7 mouse cellular contexts compared by ENCODE assay signal in genomic region chr19:8518933-8519332, GRCm38 (mm10).
A peak's percentile ranks its signal among the peaks of the same experiment; 100 is the strongest.
DNase-seq lines count a peak whose midpoint lies in the region; ATAC-seq lines count a peak whose summit lies in the region.
"Not testable (repeated sequence)": the region's sequence is repeated elsewhere in the genome, so short reads cannot be mapped to it uniquely, and the experiment has no call there.

No protein-coding gene starts in this region.

- not testable (repeated sequence) for H3K27me3 ChIP-seq in liver, embryonic 13.5 days

- H3K4me3 ChIP-seq in liver, embryonic 13.5 days (replicated peaks) = peak overlapping the region; percentile 65

- peak overlapping the region; percentile 66 for H3K4me2 ChIP-seq in liver, embryonic 13.5 days

- not testable (repeated sequence) for H3K4me1 ChIP-seq in liver, embryonic 13.5 days (replicated peaks)

- peak; percentile 54 to 62 for DNase-seq in CD8-positive naive resting alpha-beta T cell, adult 2 months (ENCODE audit: low read depth in 2 of 2, low spot score in 2 of 2)
- peak; percentile 12 for DNase-seq in adrenal gland, postnatal 10 days
- peak; percentile 97 for DNase-seq in heart, adult 11 months
- peak; percentile 14 to 25 for DNase-seq in heart, postnatal 10 days
- DNase-seq in liver, embryonic 13.5 days = not testable (repeated sequence)
- peak; percentile 27 for DNase-seq in lung, postnatal 10 days
- peak; percentile 11 to 41 for DNase-seq in spleen, postnatal 10 days (ENCODE audit: low spot score in 2 of 2)

- intact Hi-C loops in heart, postnatal 10 days (cut with DNase I) = not testable (repeated sequence)

- peak overlapping the region; percentile 65; the same call in 1 of the 2 replicates for H3K9ac ChIP-seq in liver, embryonic 13.5 days

- peak overlapping the region; percentile 53; the same call in 1 of the 2 replicates for H3K27ac ChIP-seq in liver, embryonic 13.5 days

- ATAC-seq in liver, embryonic 13.5 days (ENCODE audit: low read depth) = not testable (repeated sequence)

- 52% methylated on average over 7 of the region's 7 CpGs for WGBS in liver, embryonic 13.5 days (ENCODE audit: insufficient replicate concordance)

- not testable (repeated sequence) for H3K9me3 ChIP-seq in liver, embryonic 13.5 days (replicated peaks)

- H3K36me3 ChIP-seq in liver, embryonic 13.5 days = not testable (repeated sequence)
